Mouse (Mus musculus): Measurements from ENCODE around the gene Mpzl2. TPM values are rescaled to one million over a fixed set of nuclear protein-coding genes. Genes with fewer than 3 reads are reported as not detected.

The Mpzl2 gene
- polyA plus RNA-seq, 1 experiment from 2014 or later = 0.59 TPM

DNA sequence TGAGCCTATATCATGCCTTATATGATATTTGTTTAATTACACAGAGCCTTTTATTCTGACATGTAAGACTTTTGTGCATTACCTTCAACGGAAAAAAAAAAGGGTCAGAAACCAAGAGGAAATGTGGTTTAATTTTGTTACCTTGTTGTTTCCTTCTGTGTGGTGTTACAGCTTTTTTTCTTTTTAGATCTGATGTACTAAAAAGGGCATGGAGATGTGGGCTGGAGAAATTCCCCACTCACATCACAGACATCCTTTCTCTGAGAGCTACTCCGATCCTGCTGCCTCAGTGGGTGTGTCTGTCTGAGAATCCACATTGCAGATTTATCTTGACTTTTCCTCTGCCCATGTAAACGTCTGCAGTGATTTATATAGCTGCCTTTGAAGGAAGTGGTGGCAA lies 23.1 kb downstream of the Mpzl2 start:
- Histone ChIP-seq H3K4me2 (no peak overlapping the region), H3K27ac (replicated peaks) (no peak overlapping the region), H3K4me3 (no peak overlapping the region), H3K27me3 (peaks cover 40% of the 10 kb centered on the region), H3K9ac (no peak overlapping the region), H3K9me3 (no peaks in the 10 kb centered on the region), H3K36me3 (no peaks in the 10 kb centered on the region), H3K4me1 (replicated peaks) (no peaks in the 10 kb centered on the region)
- ATAC-seq (ENCODE audit: low read depth) = no peak
- WGBS = 63% methylated on average over 3 of the region's 3 CpGs

DNA sequence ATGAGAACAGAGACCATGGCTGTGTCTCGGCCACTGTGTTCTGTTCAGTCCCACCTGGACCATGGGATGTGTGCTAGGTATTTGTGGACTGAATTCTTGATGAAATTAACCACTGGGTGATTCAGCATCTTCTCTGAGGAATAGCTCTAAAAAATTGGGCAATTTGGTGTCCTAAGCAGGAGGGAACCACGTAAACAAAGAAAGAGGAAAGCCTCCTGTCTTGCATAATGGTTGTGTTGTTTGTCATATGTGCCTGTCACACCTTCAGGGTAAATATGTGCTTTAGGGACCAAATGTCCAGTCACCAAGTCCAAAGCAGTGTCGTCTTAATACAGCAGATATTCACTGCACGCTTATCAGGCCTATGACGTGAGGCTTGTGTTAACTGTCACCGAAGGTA lies 24.8 kb downstream of the Mpzl2 start:
- Histone ChIP-seq H3K27me3 (peaks cover 24% of the 10 kb centered on the region), H3K9ac (no peak overlapping the region), H3K9me3 (no peaks in the 10 kb centered on the region), H3K27ac (replicated peaks) (no peak overlapping the region), H3K4me2 (no peak overlapping the region), H3K4me1 (replicated peaks) (no peaks in the 10 kb centered on the region), H3K4me3 (no peak overlapping the region), H3K36me3 (no peaks in the 10 kb centered on the region)
- no peak for ATAC-seq (ENCODE audit: low read depth)
- WGBS = 89% methylated on average over 6 of the region's 6 CpGs

DNA sequence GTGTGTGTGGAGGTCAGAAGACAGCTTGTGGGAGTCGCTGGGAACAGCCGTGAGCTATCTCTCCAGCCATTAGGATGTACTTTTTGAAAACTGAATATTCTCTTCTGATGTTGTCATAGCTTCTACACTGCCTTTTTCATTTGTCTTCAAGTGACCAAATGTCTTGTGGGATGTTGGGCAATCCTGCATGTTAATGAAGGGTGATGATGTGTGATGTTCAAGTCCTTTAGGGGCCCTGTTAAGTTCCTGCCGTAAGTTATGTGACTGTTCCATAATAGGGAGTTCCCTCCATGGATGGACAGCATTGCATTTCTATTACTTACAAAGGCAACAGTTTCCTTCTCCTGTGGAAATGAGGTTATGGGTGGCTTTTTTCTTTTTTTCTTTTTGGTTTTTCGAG lies 27.1 kb downstream of the Mpzl2 start:
- Histone ChIP-seq H3K27ac (replicated peaks) (no peak overlapping the region), H3K36me3 (no peaks in the 10 kb centered on the region), H3K4me1 (replicated peaks) (no peaks in the 10 kb centered on the region), H3K4me2 (no peak overlapping the region), H3K4me3 (no peak overlapping the region), H3K27me3 (peaks cover 4% of the 10 kb centered on the region; the same call in 1 of the 2 replicates), H3K9me3 (no peaks in the 10 kb centered on the region), H3K9ac (no peak overlapping the region)
- 80% methylated on average over 4 of the region's 4 CpGs for WGBS
- no peak for ATAC-seq (ENCODE audit: low read depth)

DNA sequence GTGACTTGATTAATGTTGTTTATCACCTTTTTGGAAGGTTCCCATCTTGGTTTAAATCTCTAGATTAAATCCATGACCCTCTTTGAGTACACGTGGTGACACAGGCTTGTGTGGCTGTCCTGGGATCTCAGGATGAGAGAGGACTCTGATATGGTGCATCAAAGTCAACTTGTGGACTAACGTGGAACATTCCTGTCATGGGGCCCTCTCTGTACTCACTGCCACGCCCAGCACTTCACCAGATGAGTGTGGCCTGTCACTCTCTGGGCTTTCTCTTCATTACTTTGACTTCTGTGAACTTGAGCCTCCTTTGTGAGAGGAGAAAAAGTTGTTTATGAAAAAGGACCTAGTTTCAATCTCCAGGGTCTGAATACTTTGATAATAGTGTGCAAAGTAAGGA lies 32.2 kb downstream of the Mpzl2 start:
- Histone ChIP-seq H3K27me3 (no peaks in the 10 kb centered on the region), H3K4me1 (replicated peaks) (no peaks in the 10 kb centered on the region), H3K36me3 (no peaks in the 10 kb centered on the region), H3K4me3 (no peak overlapping the region), H3K27ac (replicated peaks) (no peak overlapping the region), H3K9ac (no peak overlapping the region), H3K4me2 (no peak overlapping the region), H3K9me3 (no peaks in the 10 kb centered on the region)
- no peak for ATAC-seq (ENCODE audit: low read depth)
- WGBS = 60% methylated on average over 3 of the region's 3 CpGs

DNA sequence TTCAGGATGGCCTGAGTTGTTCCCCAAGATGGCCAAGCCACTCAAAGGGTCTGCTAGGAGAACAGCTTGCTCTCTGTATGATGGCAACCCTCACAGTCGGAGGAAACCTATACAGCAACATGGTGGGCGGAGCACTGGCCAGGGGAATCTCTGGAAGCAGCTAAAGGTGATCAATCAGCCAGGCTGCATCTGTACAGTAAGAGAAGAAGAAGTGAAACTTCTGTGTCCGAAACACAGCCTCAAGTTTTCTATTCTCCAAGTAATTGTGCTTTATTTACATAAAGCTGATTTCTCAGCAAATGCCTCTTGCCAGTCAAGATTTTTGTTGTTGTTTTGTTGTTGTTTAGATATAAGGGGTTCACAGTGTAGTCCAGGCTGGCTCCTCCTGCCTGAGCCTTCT lies 38.3 kb downstream of the Mpzl2 start:
- H3K27ac ChIP-seq (replicated peaks) = no peak overlapping the region
- no peaks in the 10 kb centered on the region for H3K4me1 ChIP-seq (replicated peaks)
- H3K4me2 ChIP-seq = no peak overlapping the region
- no peak overlapping the region for H3K4me3 ChIP-seq
- no peak for ATAC-seq (ENCODE audit: low read depth)
- no peaks in the 10 kb centered on the region for H3K36me3 ChIP-seq
- no peaks in the 10 kb centered on the region for H3K27me3 ChIP-seq
- no peaks in the 10 kb centered on the region for H3K9me3 ChIP-seq
- H3K9ac ChIP-seq = no peak overlapping the region
- WGBS = 65% methylated on average over 3 of the region's 3 CpGs

DNA sequence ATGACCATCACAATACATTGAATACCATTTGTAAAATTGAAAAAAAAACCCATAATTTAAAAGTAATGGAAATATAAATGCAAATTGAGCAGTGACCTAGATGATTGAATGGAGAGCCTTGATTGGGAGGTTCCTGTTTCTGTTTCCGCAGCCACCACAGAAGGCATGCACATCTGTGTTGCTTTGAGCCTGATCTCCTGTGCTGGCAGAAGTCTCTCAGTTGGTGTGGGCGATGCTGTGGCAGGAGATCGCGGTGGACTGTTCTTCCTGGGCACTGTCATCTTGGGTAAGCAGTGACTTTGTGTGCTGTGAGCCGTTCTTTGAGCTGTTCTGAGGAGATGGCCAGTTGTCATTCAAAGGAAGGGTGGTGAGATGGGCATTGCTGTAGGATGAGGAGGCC lies 39.4 kb downstream of the Mpzl2 start, which contains the start of gene Jaml:
TSS of gene Jaml (plus strand) at position 173 of the 400 bp plus-strand sequence.
- Histone ChIP-seq H3K9me3 (no peaks in the 10 kb centered on the region), H3K27ac (replicated peaks) (no peak within 1 kb of the TSS), H3K27me3 (no peaks in the 10 kb centered on the region), H3K4me1 (replicated peaks) (no peaks in the 10 kb centered on the region), H3K9ac (no peak within 1 kb of the TSS), H3K36me3 (no peaks in the 10 kb centered on the region), H3K4me2 (no peak within 1 kb of the TSS), H3K4me3 (no peak within 1 kb of the TSS)
- WGBS = 85% methylated on average over 5 of the region's 5 CpGs
- no peak for ATAC-seq (ENCODE audit: low read depth)

DNA sequence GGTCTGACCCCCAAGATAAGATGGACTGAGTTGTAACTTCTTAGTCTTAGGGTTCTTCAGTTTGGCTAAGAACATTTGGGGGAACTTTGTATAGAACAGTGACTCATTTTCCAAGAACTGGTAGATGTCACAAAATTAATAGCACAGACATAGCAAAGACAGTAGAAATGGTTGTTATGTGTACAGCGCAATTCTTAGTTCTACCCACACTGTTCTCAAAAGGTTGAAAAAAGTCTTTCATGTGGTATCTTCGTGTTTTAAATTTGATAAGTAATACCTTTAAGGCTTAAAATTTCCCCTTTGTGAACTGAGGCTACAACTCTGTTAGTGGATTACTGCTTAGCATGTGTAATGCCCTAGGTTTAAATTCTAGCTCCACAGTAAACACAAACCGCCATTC lies 43.5 kb downstream of the Mpzl2 start:
- Histone ChIP-seq H3K27ac (replicated peaks) (no peak overlapping the region), H3K4me3 (no peak overlapping the region), H3K4me1 (replicated peaks) (no peaks in the 10 kb centered on the region), H3K9ac (no peak overlapping the region), H3K4me2 (no peak overlapping the region), H3K9me3 (no peaks in the 10 kb centered on the region), H3K36me3 (no peaks in the 10 kb centered on the region), H3K27me3 (no peaks in the 10 kb centered on the region)
- no peak for ATAC-seq (ENCODE audit: low read depth)
- 92% methylated on average over 3 of the region's 3 CpGs for WGBS

DNA sequence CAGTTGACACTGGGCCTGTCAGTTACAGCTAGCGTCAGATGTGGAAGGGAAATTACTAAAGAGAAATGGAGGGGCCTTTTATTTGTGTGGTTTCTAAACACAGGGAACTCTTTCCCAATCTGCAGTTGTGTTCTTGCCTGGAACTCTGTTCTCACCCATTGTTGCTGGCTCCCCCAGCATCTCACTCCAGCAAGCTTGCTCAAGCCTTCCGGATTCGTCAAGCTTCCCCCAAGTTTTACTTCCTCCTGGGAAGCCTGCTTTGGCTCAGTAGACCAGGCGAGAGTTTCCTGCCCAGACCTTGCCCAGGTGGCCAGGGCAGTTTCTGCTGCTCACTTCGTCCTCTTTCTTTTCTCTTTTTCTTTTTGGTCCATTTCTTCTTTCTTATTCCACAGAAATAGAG lies 45.0 kb downstream of the Mpzl2 start:
- ATAC-seq (ENCODE audit: low read depth) = no peak
- H3K4me1 ChIP-seq (replicated peaks) = no peaks in the 10 kb centered on the region
- 83% methylated on average over 5 of the region's 5 CpGs for WGBS
- 0 out of 2 replicates have a peak, but pooled peaks cover 3% of the 10 kb centered on the region for H3K27me3 ChIP-seq
- H3K4me3 ChIP-seq = no peak overlapping the region
- no peak overlapping the region for H3K27ac ChIP-seq (replicated peaks)
- no peak overlapping the region for H3K4me2 ChIP-seq
- no peaks in the 10 kb centered on the region for H3K36me3 ChIP-seq
- H3K9me3 ChIP-seq = no peaks in the 10 kb centered on the region
- no peak overlapping the region for H3K9ac ChIP-seq

DNA sequence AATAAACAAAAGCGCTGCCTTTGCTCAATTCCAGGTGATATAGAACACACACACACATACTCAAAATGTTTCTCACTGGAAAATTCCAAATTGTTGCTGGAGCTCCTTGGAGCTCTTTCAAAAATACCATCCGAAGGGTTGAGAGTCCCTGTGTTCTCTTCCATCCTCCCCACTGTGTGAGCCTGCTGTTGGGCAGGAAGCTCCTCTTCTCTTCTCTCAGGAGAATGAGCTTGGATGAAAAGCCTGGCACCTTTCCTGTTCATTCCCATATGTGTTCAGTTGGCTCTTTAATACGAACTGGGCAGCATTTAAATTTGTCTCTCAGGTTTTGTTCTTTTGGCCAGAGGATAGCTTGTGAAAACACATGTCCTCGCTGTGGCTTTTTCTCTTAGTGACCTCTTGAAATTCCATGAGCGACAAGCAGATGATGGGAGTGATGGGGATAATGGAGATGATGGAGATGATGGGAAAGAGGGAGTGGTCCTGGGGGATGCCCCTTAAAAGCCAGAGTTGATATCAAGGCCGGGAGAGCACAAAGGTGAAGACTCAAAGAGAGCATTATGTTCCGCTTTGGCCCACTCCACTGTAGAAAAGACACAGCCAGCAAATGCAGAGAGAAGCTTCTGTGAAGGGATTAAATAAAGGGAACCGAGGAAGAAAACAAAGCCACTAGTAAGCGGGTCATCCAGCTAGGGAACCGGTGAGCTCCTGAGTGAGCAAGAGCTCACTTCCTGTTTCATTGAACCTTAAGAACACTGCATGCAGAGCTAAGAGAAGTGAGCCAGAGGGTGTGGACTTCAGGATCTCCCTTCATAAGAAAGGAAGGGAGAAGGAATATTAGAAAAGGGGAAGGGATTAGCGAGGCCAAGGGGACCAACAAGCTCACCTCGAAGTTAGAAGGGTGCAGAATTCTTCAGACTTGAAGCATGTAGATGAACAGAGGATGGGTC lies 46.4 kb downstream of the Mpzl2 start:
- no peak for ATAC-seq (ENCODE audit: low read depth)
- 82% methylated on average over 12 of the region's 12 CpGs for WGBS
- no peaks in the 10 kb centered on the region for H3K9me3 ChIP-seq
- no peak overlapping the region for H3K4me3 ChIP-seq
- H3K27ac ChIP-seq (replicated peaks) = no peak overlapping the region
- H3K4me2 ChIP-seq = no peak overlapping the region
- H3K36me3 ChIP-seq = no peaks in the 10 kb centered on the region
- 0 out of 2 replicates have a peak, but pooled peaks cover 3% of the 10 kb centered on the region for H3K27me3 ChIP-seq
- H3K4me1 ChIP-seq (replicated peaks) = no peaks in the 10 kb centered on the region
- no peak overlapping the region for H3K9ac ChIP-seq

DNA sequence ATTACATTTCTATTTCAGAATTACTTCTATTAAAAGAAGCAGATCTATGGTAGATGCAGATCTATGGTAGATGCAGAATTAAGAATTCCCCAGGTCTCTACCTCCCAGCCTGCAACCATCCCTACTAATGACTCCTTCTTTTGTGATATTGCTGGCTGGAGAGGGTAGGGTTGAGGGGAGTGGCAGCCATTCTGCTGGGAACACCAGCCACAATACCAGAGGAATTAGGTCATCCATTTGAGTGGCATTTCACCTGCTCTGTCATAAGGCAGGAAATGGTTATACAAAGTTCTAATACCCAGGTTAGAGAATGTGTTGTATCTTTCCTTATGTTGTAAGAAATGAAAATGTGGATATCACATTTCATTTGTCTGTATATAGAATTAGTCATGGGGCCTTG lies 48.4 kb downstream of the Mpzl2 start:
- peaks cover 3% of the 10 kb centered on the region; the same call in 1 of the 2 replicates for H3K27me3 ChIP-seq
- no peaks in the 10 kb centered on the region for H3K9me3 ChIP-seq
- no peak overlapping the region for H3K27ac ChIP-seq (replicated peaks)
- H3K4me3 ChIP-seq = no peak overlapping the region
- no peak overlapping the region for H3K4me2 ChIP-seq
- H3K9ac ChIP-seq = no peak overlapping the region
- ATAC-seq (ENCODE audit: low read depth) = no peak
- H3K4me1 ChIP-seq (replicated peaks) = no peaks in the 10 kb centered on the region
- no peaks in the 10 kb centered on the region for H3K36me3 ChIP-seq

DNA sequence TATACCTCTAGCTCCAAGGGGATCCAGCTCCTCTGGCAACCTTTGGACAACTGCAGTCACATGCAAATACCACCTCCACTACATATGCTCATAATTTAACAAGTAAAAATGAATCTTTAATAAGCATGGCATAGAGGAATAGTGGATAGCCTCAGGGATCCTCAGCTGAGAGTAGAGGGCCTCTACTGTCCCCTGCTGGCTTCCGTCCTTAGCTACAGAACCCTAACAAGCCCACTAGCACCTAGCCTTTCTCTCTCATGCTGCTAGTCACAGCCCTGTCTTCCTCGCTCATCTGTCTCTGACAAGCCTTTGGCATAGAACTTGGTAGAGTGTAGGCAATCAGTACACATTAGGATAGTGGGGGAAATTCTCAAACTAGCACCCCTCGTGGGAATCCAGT lies 51.2 kb downstream of the Mpzl2 start:
- ATAC-seq (ENCODE audit: low read depth) = no peak
- Histone ChIP-seq H3K4me2 (no peak overlapping the region), H3K4me1 (replicated peaks) (no peaks in the 10 kb centered on the region), H3K27ac (replicated peaks) (no peak overlapping the region), H3K9ac (no peak overlapping the region), H3K27me3 (peaks cover 3% of the 10 kb centered on the region; the same call in 1 of the 2 replicates), H3K9me3 (no peaks in the 10 kb centered on the region), H3K36me3 (no peaks in the 10 kb centered on the region), H3K4me3 (no peak overlapping the region)
- WGBS = 73% methylated on average over 3 of the region's 3 CpGs

DNA sequence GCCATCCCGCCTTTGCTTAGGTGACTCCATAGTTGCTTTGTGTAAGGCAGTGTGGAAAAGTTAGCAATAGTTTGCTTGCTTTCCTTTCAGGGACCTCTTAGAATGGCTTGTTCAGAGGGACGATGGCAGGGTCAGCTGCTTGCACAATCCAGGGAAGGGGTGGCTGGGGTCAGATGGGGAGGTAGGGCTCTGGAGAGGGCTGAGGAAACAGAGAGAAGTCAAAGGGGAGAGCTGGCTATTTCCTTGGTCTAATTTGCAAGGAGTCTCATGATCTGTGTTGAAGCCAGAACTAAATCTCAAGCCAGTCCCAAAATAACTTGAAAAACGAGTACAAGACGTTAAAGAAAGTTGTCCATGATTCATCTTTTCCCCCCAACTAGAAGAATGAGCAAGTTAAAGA lies 53.0 kb downstream of the Mpzl2 start:
- H3K36me3 ChIP-seq = no peaks in the 10 kb centered on the region
- no peaks in the 10 kb centered on the region for H3K4me1 ChIP-seq (replicated peaks)
- no peak overlapping the region for H3K4me2 ChIP-seq
- no peak for ATAC-seq (ENCODE audit: low read depth)
- H3K27me3 ChIP-seq = peaks cover 3% of the 10 kb centered on the region; the same call in 1 of the 2 replicates
- H3K9ac ChIP-seq = no peak overlapping the region
- H3K4me3 ChIP-seq = no peak overlapping the region
- WGBS = 71% methylated on average over 4 of the region's 4 CpGs
- no peak overlapping the region for H3K27ac ChIP-seq (replicated peaks)
- H3K9me3 ChIP-seq = no peaks in the 10 kb centered on the region

Data from neural tube, embryonic 13.5 days (tissue).